In the genomic region with DNA sequence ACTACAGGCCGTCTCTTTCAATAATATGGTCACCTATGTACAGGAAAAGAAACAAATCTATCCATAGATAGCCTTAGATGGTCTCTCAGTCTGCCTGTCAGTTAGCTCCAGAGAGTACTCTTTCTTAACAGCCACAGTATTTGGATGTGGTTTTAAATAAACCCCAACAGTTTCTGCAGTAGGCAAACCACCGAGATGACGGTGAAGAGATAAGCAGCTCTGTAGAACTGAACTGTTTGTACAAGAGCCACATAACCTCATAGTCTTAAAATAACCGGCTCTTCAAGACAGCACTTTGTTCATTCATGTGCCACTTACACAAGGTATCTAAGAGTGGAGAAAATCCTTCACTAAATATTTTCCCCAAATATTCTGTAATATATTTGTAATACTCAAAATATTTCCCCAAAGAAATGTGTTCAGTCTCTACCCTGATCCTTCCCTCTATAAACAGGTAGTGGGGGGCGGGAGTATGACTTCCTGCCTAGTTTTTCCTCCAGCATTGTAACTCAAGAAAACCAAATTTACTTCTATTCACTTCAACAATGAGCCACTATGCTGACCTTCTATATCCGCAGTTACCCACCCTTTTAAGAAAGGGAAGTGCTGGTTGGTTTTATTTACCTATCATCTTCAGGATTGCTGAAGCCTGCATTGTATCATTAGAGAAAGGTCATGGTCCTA, we compare ENCODE assay signal across 11 mouse cellular contexts. TPM values are rescaled to one million over a fixed set of nuclear protein-coding genes. Genes with fewer than 3 reads are reported as not detected.
A peak's percentile ranks its signal among the peaks of the same experiment; 100 is the strongest.
DNase-seq lines count a peak whose midpoint lies in the region; ATAC-seq and TF ChIP-seq lines count a peak whose summit lies in the region.
"Had no signal": no experiment of that assay in that cellular context is flagged by ENCODE, and none has a peak within 500 bp of the region (broad histone marks: within the 10 kb centered on the region; RNA-seq: fewer than 3 reads in every experiment).

No protein-coding gene starts in this region.

- no peaks in the 10 kb centered on the region for H3K27me3 ChIP-seq in heart, embryonic 12.5 days (replicated peaks)
- no peaks in the 10 kb centered on the region for H3K27me3 ChIP-seq in heart, embryonic 11.5 days (ENCODE audit: control insufficient read depth, insufficient read depth, low read length)
- H3K27me3 ChIP-seq in CH12.LX (replicated peaks), result no peaks in the 10 kb centered on the region
- H3K27me3 ChIP-seq in liver, embryonic 13.5 days, result no peaks in the 10 kb centered on the region
- H3K27me3 ChIP-seq in stomach, embryonic 16.5 days (ENCODE audit: control insufficient read depth, insufficient read depth, low read length), result no peaks in the 10 kb centered on the region
- no peaks in the 10 kb centered on the region for H3K27me3 ChIP-seq in midbrain, embryonic 14.5 days (ENCODE audit: control insufficient read depth, insufficient read depth, low read length)
- H3K27me3 ChIP-seq: embryonic facial prominence, embryonic 15.5 days; intestine, embryonic 15.5 days had no signal

- H3K9ac ChIP-seq in heart, embryonic 12.5 days, result no peak overlapping the region
- H3K9ac ChIP-seq in heart, embryonic 11.5 days (ENCODE audit: low read depth, low read length), result no peak overlapping the region
- no peak overlapping the region for H3K9ac ChIP-seq in CH12.LX (ENCODE audit: insufficient read depth, low read depth)
- H3K9ac ChIP-seq in liver, embryonic 13.5 days, result no peak overlapping the region
- no peak overlapping the region for H3K9ac ChIP-seq in stomach, embryonic 16.5 days (ENCODE audit: low read length)
- H3K9ac ChIP-seq in midbrain, embryonic 14.5 days (replicated peaks; ENCODE audit: low read length), result no peak overlapping the region
- H3K9ac ChIP-seq: embryonic facial prominence, embryonic 15.5 days; intestine, embryonic 15.5 days had no signal

- dilution Hi-C loops in CH12.LX (cut with MboI; ENCODE audit: extremely low pct_ligation_motif_present, extremely low pct_unique_long_range_greater_than_20kb, low sequenced_read_pairs), result no loop called here

- H3K4me2 ChIP-seq in heart, embryonic 12.5 days, result no peak overlapping the region
- no peak overlapping the region for H3K4me2 ChIP-seq in heart, embryonic 11.5 days
- H3K4me2 ChIP-seq in CH12.LX (ENCODE audit: insufficient read depth, low read depth, poor library complexity, severe bottlenecking), result no peak overlapping the region
- no peak overlapping the region for H3K4me2 ChIP-seq in liver, embryonic 13.5 days
- H3K4me2 ChIP-seq in stomach, embryonic 16.5 days (ENCODE audit: low read depth, low read length), result no peak overlapping the region
- no peak overlapping the region for H3K4me2 ChIP-seq in midbrain, embryonic 14.5 days (ENCODE audit: low read length)
- H3K4me2 ChIP-seq: embryonic facial prominence, embryonic 15.5 days; intestine, embryonic 15.5 days had no signal

- H3K79me2 ChIP-seq in CH12.LX (replicated peaks; ENCODE audit: control insufficient read depth, extremely low read depth, insufficient read depth, poor library complexity, severe bottlenecking), result no peaks in the 10 kb centered on the region

- TF ChIP-seq CTCF in CH12.LX (conservative IDR thresholded peaks at IDR 0.05 in 1 of 2, IDR thresholded peaks at IDR 0.05 in 1 of 2; ENCODE audit: low read depth in 2 of 2, low read length in 2 of 2), result no peak

- H3K36me3 ChIP-seq in heart, embryonic 12.5 days, result peaks cover 18% of the 10 kb centered on the region
- peaks cover 12% of the 10 kb centered on the region for H3K36me3 ChIP-seq in heart, embryonic 11.5 days (ENCODE audit: control insufficient read depth, insufficient read depth, low read length)
- peaks cover 9 to 16% of the 10 kb centered on the region in 2 experiments for H3K36me3 ChIP-seq in CH12.LX (replicated peaks in 1 of 2; ENCODE audit: control insufficient read depth in 1 of 2, insufficient read depth in 1 of 2, low read length in 1 of 2)
- H3K36me3 ChIP-seq in liver, embryonic 13.5 days, result peaks cover 19% of the 10 kb centered on the region
- peaks cover 10% of the 10 kb centered on the region for H3K36me3 ChIP-seq in stomach, embryonic 16.5 days (ENCODE audit: control insufficient read depth, insufficient read depth, low read length)
- peaks cover 12% of the 10 kb centered on the region for H3K36me3 ChIP-seq in midbrain, embryonic 14.5 days (ENCODE audit: control insufficient read depth, insufficient read depth, low read length)

- peaks cover 13% of the 10 kb centered on the region for H3K9me3 ChIP-seq in heart, embryonic 12.5 days (replicated peaks)
- peaks cover 8% of the 10 kb centered on the region for H3K9me3 ChIP-seq in heart, embryonic 11.5 days (replicated peaks; ENCODE audit: control insufficient read depth, low read length)
- H3K9me3 ChIP-seq in CH12.LX (replicated peaks; ENCODE audit: low read length), result peaks cover 22% of the 10 kb centered on the region
- H3K9me3 ChIP-seq in liver, embryonic 13.5 days (replicated peaks), result 0 out of 2 replicates have a peak, but pooled peaks cover 3% of the 10 kb centered on the region
- H3K9me3 ChIP-seq in stomach, embryonic 16.5 days (replicated peaks; ENCODE audit: control insufficient read depth, low read length), result peaks cover 9% of the 10 kb centered on the region
- H3K9me3 ChIP-seq in midbrain, embryonic 14.5 days (ENCODE audit: control insufficient read depth, low read length), result no peaks in the 10 kb centered on the region
- H3K9me3 ChIP-seq: intestine, embryonic 15.5 days had no signal

- H3K4me1 ChIP-seq in heart, embryonic 12.5 days (replicated peaks), result peaks cover 15% of the 10 kb centered on the region
- H3K4me1 ChIP-seq in heart, embryonic 11.5 days (ENCODE audit: control insufficient read depth, insufficient read depth, low read length), result 0 out of 2 replicates have a peak, but pooled peaks cover 4% of the 10 kb centered on the region
- peaks cover 4 to 29% of the 10 kb centered on the region in 2 experiments; a peak in 3 of 4 replicates for H3K4me1 ChIP-seq in CH12.LX (ENCODE audit: control insufficient read depth in 1 of 2, insufficient read depth in 2 of 2)
- H3K4me1 ChIP-seq in liver, embryonic 13.5 days (replicated peaks), result peaks cover 9% of the 10 kb centered on the region; the same call in 1 of the 2 replicates
- 0 out of 2 replicates have a peak, but pooled peaks cover 6% of the 10 kb centered on the region for H3K4me1 ChIP-seq in stomach, embryonic 16.5 days (ENCODE audit: control insufficient read depth, insufficient read depth, low read length)
- H3K4me1 ChIP-seq in midbrain, embryonic 14.5 days (ENCODE audit: control insufficient read depth, insufficient read depth, low read length), result no peaks in the 10 kb centered on the region
- H3K4me1 ChIP-seq: embryonic facial prominence, embryonic 15.5 days; intestine, embryonic 15.5 days had no signal

- no peak for TF ChIP-seq RAD21 in CH12.LX (IDR thresholded peaks at IDR 0.05; ENCODE audit: low read depth, low read length)

- H3K27ac ChIP-seq in heart, embryonic 12.5 days (ENCODE audit: poor library complexity, severe bottlenecking), result 0 out of 2 replicates have a peak overlapping the region, but pooled peaks have one; percentile 38
- no peak overlapping the region for H3K27ac ChIP-seq in heart, embryonic 11.5 days (ENCODE audit: low read depth, low read length)
- no peak overlapping the region for H3K27ac ChIP-seq in CH12.LX (ENCODE audit: insufficient read depth, low read depth)
- no peak overlapping the region for H3K27ac ChIP-seq in liver, embryonic 13.5 days
- H3K27ac ChIP-seq in stomach, embryonic 16.5 days (ENCODE audit: low read length), result peak overlapping the region; percentile 33; the same call in 1 of the 2 replicates
- no peak overlapping the region for H3K27ac ChIP-seq in midbrain, embryonic 14.5 days (replicated peaks; ENCODE audit: low read depth, low read length)
- H3K27ac ChIP-seq: embryonic facial prominence, embryonic 15.5 days; intestine, embryonic 15.5 days had no signal

- peak; percentile 54 for DNase-seq in CH12.LX (ENCODE audit: extremely low read depth)
- no peak for DNase-seq in liver, embryonic 13.5 days
- no peak for DNase-seq in kidney, postnatal 10 days
- no peak for DNase-seq in layer of hippocampus, postnatal 14 days (ENCODE audit: low spot score in 2 of 2)
- no peak for DNase-seq in midbrain, embryonic 14.5 days
- DNase-seq: right cerebral cortex, postnatal 14 days had no signal

- in situ Hi-C loops in CH12.LX (cut with MboI; ENCODE audit: low pct_ligation_motif_present, low pct_unique_long_range_greater_than_20kb, low sequenced_read_pairs), result loop anchor here (25.0 kb wide), 1 partner anchor 729 kb away; no protein-coding TSS in a partner anchor

- no peak for TF ChIP-seq POLR2A in CH12.LX (IDR thresholded peaks at IDR 0.05; ENCODE audit: low read depth, low read length)

- ATAC-seq in heart, embryonic 12.5 days (ENCODE audit: insufficient number of reproducible peaks, low FRiP score), result 0 out of 2 replicates have a peak, but pooled peaks have one; percentile 9
- ATAC-seq in heart, embryonic 11.5 days (replicated peaks; ENCODE audit: insufficient number of reproducible peaks, low FRiP score, low TSS enrichment), result no peak
- ATAC-seq in liver, embryonic 13.5 days (ENCODE audit: low read depth), result peak; percentile 58; the same call in 1 of the 2 replicates
- no peak for ATAC-seq in stomach, embryonic 16.5 days (ENCODE audit: insufficient read depth, low FRiP score)
- ATAC-seq in midbrain, embryonic 14.5 days (ENCODE audit: low FRiP score, low TSS enrichment), result no peak
- ATAC-seq: intestine, embryonic 15.5 days had no signal

- no peak overlapping the region for H3K4me3 ChIP-seq in heart, embryonic 12.5 days
- no peak overlapping the region for H3K4me3 ChIP-seq in heart, embryonic 11.5 days (ENCODE audit: low read depth, low read length)
- H3K4me3 ChIP-seq in CH12.LX (replicated peaks in 1 of 3; ENCODE audit: low read depth in 2 of 3, low read length in 2 of 3, poor library complexity in 1 of 3), result no peak overlapping the region
- H3K4me3 ChIP-seq in liver, embryonic 13.5 days (replicated peaks), result no peak overlapping the region
- no peak overlapping the region for H3K4me3 ChIP-seq in stomach, embryonic 16.5 days (replicated peaks; ENCODE audit: low read length)
- H3K4me3 ChIP-seq in midbrain, embryonic 14.5 days (replicated peaks; ENCODE audit: low read depth, low read length), result no peak overlapping the region
- H3K4me3 ChIP-seq: embryonic facial prominence, embryonic 15.5 days; intestine, embryonic 15.5 days had no signal

- no peak for TF ChIP-seq EP300 in CH12.LX (IDR thresholded peaks at IDR 0.05; ENCODE audit: low read length)

- 36% methylated on average over 6 of the region's 6 CpGs for WGBS in heart, embryonic 12.5 days
- 48% methylated on average over 6 of the region's 6 CpGs for WGBS in heart, embryonic 11.5 days (ENCODE audit: insufficient replicate concordance)
- WGBS in liver, embryonic 13.5 days (ENCODE audit: insufficient replicate concordance), result 10% methylated on average over 6 of the region's 6 CpGs
- 44% methylated on average over 6 of the region's 6 CpGs for WGBS in stomach, embryonic 16.5 days
- 93% methylated on average over 6 of the region's 6 CpGs for WGBS in midbrain, embryonic 14.5 days

RNA-seq across cellular contexts. Expression of a gene that starts 12.3 kb away (rescaled TPM):
- polyA plus RNA-seq in heart, embryonic 12.5 days (2016; fragmentation: Nextera tagmentation; extraction: Ambion mirVana), result 17.0 and 17.2 TPM in 2 replicates
- polyA plus RNA-seq in heart, embryonic 11.5 days (2014; fragmentation: Nextera tagmentation; extraction: Ambion mirVana), result 21.4 and 22.3 TPM in 2 replicates
- total RNA-seq in CH12.LX (2012; rRNA removed), result 26.6 and 38.9 TPM in 2 replicates
- 62.0 and 68.6 TPM in 2 replicates for total RNA-seq in CH12.LX (2014; rRNA removed)
- polyA plus RNA-seq in CH12.LX (2012; ENCODE audit: insufficient read length, low read depth), result 40.7 and 48.4 TPM in 2 replicates
- 11.9 and 13.2 TPM in 2 replicates for polyA plus RNA-seq in liver, embryonic 13.5 days (2015; fragmentation: Nextera tagmentation; extraction: Ambion mirVana)
- polyA plus RNA-seq in stomach, embryonic 16.5 days (2015; fragmentation: Nextera tagmentation; extraction: Ambion mirVana), result 19.4 and 21.4 TPM in 2 replicates
- 10 to 100 TPM; 18.7 to 21.6 TPM for total RNA-seq in layer of hippocampus, postnatal 14 days (2021)
- 24.6 and 27.9 TPM in 2 replicates for polyA plus RNA-seq in midbrain, embryonic 14.5 days (2014; fragmentation: Nextera tagmentation; extraction: Ambion mirVana)

Comparison
In these comparisons a context has a peak if more than half of its experiments do, and no peak if none do; other contexts are left out.
1. ATAC-seq: peak in heart, embryonic 12.5 days (single experiment) and liver, embryonic 13.5 days (single experiment); none in heart, embryonic 11.5 days (single experiment), stomach, embryonic 16.5 days (single experiment) and midbrain, embryonic 14.5 days (single experiment).
2. H3K27ac ChIP-seq: peak in heart, embryonic 12.5 days (single experiment) and stomach, embryonic 16.5 days (single experiment); none in heart, embryonic 11.5 days (single experiment), CH12.LX (single experiment), liver, embryonic 13.5 days (single experiment) and midbrain, embryonic 14.5 days (single experiment).